Mouse (Mus musculus): ENCODE results near the gene Cd320. TPM values are rescaled to one million over a fixed set of nuclear protein-coding genes. Genes with fewer than 3 reads are reported as not detected.

The Cd320 gene
- polyA plus RNA-seq, 2 experiments: 6.7 to 16.1 TPM

DNA sequence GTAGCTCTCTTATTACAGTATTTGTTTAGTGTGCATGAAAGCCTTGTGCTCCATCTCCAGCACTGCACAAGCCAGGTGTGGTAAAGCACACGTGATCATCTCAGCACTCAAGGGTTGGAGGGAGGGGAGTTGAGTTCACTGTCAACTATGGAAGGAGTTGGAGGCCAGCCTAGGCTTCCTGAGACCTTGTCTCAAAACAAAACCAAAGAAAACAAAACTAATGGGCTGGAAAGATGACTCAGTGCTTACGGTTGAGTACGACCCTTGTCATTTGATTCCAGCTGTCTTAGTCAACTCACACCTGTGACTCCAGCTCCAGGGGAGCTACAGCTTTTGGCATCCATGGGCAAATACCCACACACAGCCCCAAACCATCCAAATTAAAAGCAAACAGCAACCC is 30.4 kb upstream of the Cd320 start:
- no peaks in the 10 kb centered on the region for H3K9me3 ChIP-seq (ENCODE audit: control insufficient read depth, low read length)
- no peak overlapping the region for H3K9ac ChIP-seq (replicated peaks)
- 30% methylated on average over 3 of the region's 3 CpGs for WGBS (ENCODE audit: insufficient replicate concordance)
- no peak overlapping the region for H3K27ac ChIP-seq
- ATAC-seq (ENCODE audit: insufficient read depth): no peak
- no peak overlapping the region for H3K4me3 ChIP-seq (ENCODE audit: insufficient read depth in 1 of 2, low read depth in 2 of 2, low read length in 2 of 2)
- peaks cover 3% of the 10 kb centered on the region; the same call in 1 of the 2 replicates for H3K27me3 ChIP-seq (ENCODE audit: control insufficient read depth, insufficient read depth, low read length)
- H3K4me2 ChIP-seq (ENCODE audit: low read depth): no peak overlapping the region
- H3K36me3 ChIP-seq (replicated peaks; ENCODE audit: control insufficient read depth, insufficient read depth, low read depth): no peaks in the 10 kb centered on the region
- peaks cover 5 to 16% of the 10 kb centered on the region in 2 experiments; a peak in 3 of 4 replicates for H3K4me1 ChIP-seq (replicated peaks; ENCODE audit: control insufficient read depth in 2 of 2, insufficient read depth in 2 of 2, low read length in 1 of 2)
- no peak for TF ChIP-seq EP300 (IDR thresholded peaks at IDR 0.05; ENCODE audit: low read depth)
- TF ChIP-seq CTCF (IDR thresholded peaks at IDR 0.05; ENCODE audit: low read depth): no peak
- DNase-seq (ENCODE audit: low read depth in 3 of 3, low spot score in 3 of 3): no peak

- H3K36me3 ChIP-seq (replicated peaks; ENCODE audit: control insufficient read depth, insufficient read depth, low read depth): no peaks in the 10 kb centered on the region
- H3K27ac ChIP-seq: no peak overlapping the region
- peaks cover 3% of the 10 kb centered on the region; the same call in 1 of the 2 replicates for H3K27me3 ChIP-seq (ENCODE audit: control insufficient read depth, insufficient read depth, low read length)
- WGBS (ENCODE audit: insufficient replicate concordance): 41% methylated on average over 4 of the region's 4 CpGs
- no peak overlapping the region for H3K4me3 ChIP-seq (ENCODE audit: insufficient read depth in 1 of 2, low read depth in 2 of 2, low read length in 2 of 2)
- DNase-seq (ENCODE audit: low read depth in 3 of 3, low spot score in 3 of 3) (no peak), ATAC-seq (ENCODE audit: insufficient read depth) (no peak)
- no peak overlapping the region for H3K4me2 ChIP-seq (ENCODE audit: low read depth)
- no peak overlapping the region for H3K9ac ChIP-seq (replicated peaks)
- TF ChIP-seq CTCF (IDR thresholded peaks at IDR 0.05; ENCODE audit: low read depth): no peak
- TF ChIP-seq EP300 (IDR thresholded peaks at IDR 0.05; ENCODE audit: low read depth): no peak
- H3K4me1 ChIP-seq (replicated peaks; ENCODE audit: control insufficient read depth in 2 of 2, insufficient read depth in 2 of 2, low read length in 1 of 2): peaks cover 7 to 18% of the 10 kb centered on the region in 2 experiments
- H3K9me3 ChIP-seq (ENCODE audit: control insufficient read depth, low read length): no peaks in the 10 kb centered on the region
These were observed 29.9 kb upstream of the Cd320 start for GRCm38 (mm10) chr17:33812990-33813389.

DNA sequence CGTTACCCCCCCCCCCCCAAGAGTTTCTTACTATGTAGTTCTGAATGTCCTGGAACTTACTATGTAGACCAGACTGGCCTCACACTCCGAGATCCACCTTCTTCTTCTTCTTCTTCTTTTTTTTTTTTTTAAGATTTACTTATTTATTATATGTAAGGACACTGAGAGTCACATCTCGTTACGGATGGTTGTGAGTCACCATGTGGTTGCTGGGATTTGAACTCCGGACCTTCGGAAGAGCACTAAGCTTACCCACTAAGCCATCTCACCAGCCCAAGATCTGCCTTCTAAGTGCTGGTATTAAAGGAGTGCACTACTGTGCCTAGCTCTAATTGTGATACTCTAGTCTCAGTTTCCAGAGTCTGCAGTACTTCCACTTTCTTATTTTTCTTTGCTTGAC is 27.5 kb upstream of the Cd320 start:
- 73% methylated on average over 6 of the region's 6 CpGs for WGBS (ENCODE audit: insufficient replicate concordance)
- H3K36me3 ChIP-seq (replicated peaks; ENCODE audit: control insufficient read depth, insufficient read depth, low read depth): peaks cover 2% of the 10 kb centered on the region
- H3K4me1 ChIP-seq (replicated peaks; ENCODE audit: control insufficient read depth in 2 of 2, insufficient read depth in 2 of 2, low read length in 1 of 2): peaks cover 9 to 24% of the 10 kb centered on the region in 2 experiments
- ATAC-seq (ENCODE audit: insufficient read depth) (no peak), DNase-seq (ENCODE audit: low read depth in 3 of 3, low spot score in 3 of 3) (no peak)
- no peak overlapping the region for H3K4me3 ChIP-seq (ENCODE audit: insufficient read depth in 1 of 2, low read depth in 2 of 2, low read length in 2 of 2)
- TF ChIP-seq EP300 (IDR thresholded peaks at IDR 0.05; ENCODE audit: low read depth) (no peak), CTCF (IDR thresholded peaks at IDR 0.05; ENCODE audit: low read depth) (no peak)
- no peak overlapping the region for H3K27ac ChIP-seq
- H3K9ac ChIP-seq (replicated peaks): no peak overlapping the region
- no peaks in the 10 kb centered on the region for H3K9me3 ChIP-seq (ENCODE audit: control insufficient read depth, low read length)
- no peak overlapping the region for H3K4me2 ChIP-seq (ENCODE audit: low read depth)
- H3K27me3 ChIP-seq (ENCODE audit: control insufficient read depth, insufficient read depth, low read length): peaks cover 3% of the 10 kb centered on the region; the same call in 1 of the 2 replicates

- no peak for DNase-seq (ENCODE audit: low read depth in 3 of 3, low spot score in 3 of 3)
- WGBS (ENCODE audit: insufficient replicate concordance): 60% methylated on average over 5 of the region's 5 CpGs
- Histone ChIP-seq H3K4me2 (ENCODE audit: low read depth) (peak overlapping the region; percentile 91), H3K36me3 (replicated peaks; ENCODE audit: control insufficient read depth, insufficient read depth, low read depth) (peaks cover 11% of the 10 kb centered on the region), H3K9me3 (ENCODE audit: control insufficient read depth, low read length) (no peaks in the 10 kb centered on the region), H3K4me1 (replicated peaks; ENCODE audit: control insufficient read depth in 2 of 2, insufficient read depth in 2 of 2, low read length in 1 of 2) (peaks cover 9 to 14% of the 10 kb centered on the region in 2 experiments), H3K27me3 (ENCODE audit: control insufficient read depth, insufficient read depth, low read length) (no peaks in the 10 kb centered on the region; the same call in 1 of the 2 replicates), H3K9ac (replicated peaks) (peak overlapping the region; percentile 89), H3K4me3 (ENCODE audit: insufficient read depth in 1 of 2, low read depth in 2 of 2, low read length in 2 of 2) (peak overlapping the region; percentile 62 to 72; a peak in 3 of 4 replicates), H3K27ac (no peak overlapping the region)
- no peak for ATAC-seq (ENCODE audit: insufficient read depth)
- TF ChIP-seq CTCF (IDR thresholded peaks at IDR 0.05; ENCODE audit: low read depth) (no peak), EP300 (IDR thresholded peaks at IDR 0.05; ENCODE audit: low read depth) (no peak)
These were observed 26.3 kb upstream of the Cd320 start for GRCm38 (mm10) chr17:33816612-33817011.

DNA sequence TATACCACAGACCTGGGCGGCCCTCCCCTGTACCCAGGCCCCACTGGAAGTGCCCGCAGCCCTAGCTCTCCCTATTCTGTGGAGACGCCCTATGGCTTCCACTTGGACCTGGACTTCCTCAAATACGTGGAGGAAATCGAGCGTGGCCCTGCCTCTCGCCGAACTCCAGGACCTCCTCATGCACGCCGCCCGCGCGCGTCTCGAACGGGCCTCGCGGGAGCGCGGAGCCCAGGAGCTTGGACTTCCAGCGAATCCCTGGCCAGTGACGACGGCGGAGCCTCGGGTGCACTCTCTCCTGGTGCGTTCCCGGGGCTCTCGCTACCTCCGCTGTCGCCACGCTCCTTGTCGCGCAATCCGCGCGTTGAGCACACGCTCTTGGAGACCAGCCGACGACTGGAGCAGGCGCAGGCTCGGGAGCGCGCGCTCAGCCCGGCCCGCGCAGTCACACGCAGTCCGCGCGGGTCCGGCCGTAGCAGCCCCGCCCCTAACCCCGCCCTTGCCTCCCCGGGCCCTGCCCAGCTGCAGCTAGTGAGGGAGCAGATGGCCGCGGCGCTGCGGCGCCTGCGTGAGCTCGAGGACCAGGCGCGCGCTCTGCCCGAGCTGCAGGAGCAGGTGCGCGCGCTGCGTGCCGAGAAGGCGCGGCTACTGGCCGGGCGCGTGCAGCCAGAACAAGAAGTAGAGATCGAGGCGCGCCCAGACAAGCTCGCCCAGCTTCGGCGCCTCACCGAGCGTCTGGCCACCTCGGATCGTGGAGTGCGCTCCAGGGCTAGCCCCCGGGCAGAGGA is 25.5 kb upstream of the Cd320 start:
- Histone ChIP-seq H3K4me2 (ENCODE audit: low read depth) (peak overlapping the region; percentile 91), H3K9ac (replicated peaks) (peak overlapping the region; percentile 89), H3K27me3 (ENCODE audit: control insufficient read depth, insufficient read depth, low read length) (no peaks in the 10 kb centered on the region; the same call in 1 of the 2 replicates), H3K27ac (peak overlapping the region; percentile 67), H3K4me3 (ENCODE audit: insufficient read depth in 1 of 2, low read depth in 2 of 2, low read length in 2 of 2) (peak overlapping the region; percentile 62 to 72), H3K4me1 (replicated peaks; ENCODE audit: control insufficient read depth in 2 of 2, insufficient read depth in 2 of 2, low read length in 1 of 2) (peaks cover 9 to 13% of the 10 kb centered on the region in 2 experiments), H3K9me3 (ENCODE audit: control insufficient read depth, low read length) (no peaks in the 10 kb centered on the region), H3K36me3 (replicated peaks; ENCODE audit: control insufficient read depth, insufficient read depth, low read depth) (peaks cover 18% of the 10 kb centered on the region)
- WGBS (ENCODE audit: insufficient replicate concordance): under 1% methylated on average over 89 of the region's 89 CpGs
- TF ChIP-seq CTCF (IDR thresholded peaks at IDR 0.05; ENCODE audit: low read depth) (no peak), EP300 (IDR thresholded peaks at IDR 0.05; ENCODE audit: low read depth) (no peak)
- ATAC-seq (ENCODE audit: insufficient read depth) (peak; percentile 99), DNase-seq (ENCODE audit: low read depth in 3 of 3, low spot score in 3 of 3) (peak; percentile 92 to 94 (median 93))
